Mouse (Mus musculus) embryo, embryonic 10 days (tissue): ENCODE data around the gene Zbtb17.
A peak's percentile ranks its signal among the peaks of the same experiment; 100 is the strongest.

ENCODE experiments used
- DNase-seq: peaks from one replicate; pipeline ENCODE4 v3.0.0-alpha.2; 2015; ENCODE audit warnings: low spot score

The Zbtb17 gene

GRCm38 (mm10) chr4:141458236-141458635 is 13.8 kb downstream of the Zbtb17 start:
- DNase-seq: peak; percentile 76

- no peak for DNase-seq
These were observed 14.4 kb downstream of the Zbtb17 start for GRCm38 (mm10) chr4:141458888-141459287.

- no peak for DNase-seq
These were observed 15.3 kb downstream of the Zbtb17 start for GRCm38 (mm10) chr4:141459766-141460165.

- no peak for DNase-seq
These were observed 16.0 kb downstream of the Zbtb17 start for GRCm38 (mm10) chr4:141460481-141460880.

GRCm38 (mm10) chr4:141461088-141461487 is 16.6 kb downstream of the Zbtb17 start:
- DNase-seq: no peak

GRCm38 (mm10) chr4:141461576-141461975 is 17.1 kb downstream of the Zbtb17 start:
- DNase-seq: no peak

- DNase-seq: no peak
These were observed 19.0 kb downstream of the Zbtb17 start for GRCm38 (mm10) chr4:141463472-141463871.

GRCm38 (mm10) chr4:141464722-141465121 is 20.3 kb downstream of the Zbtb17 start:
- no peak for DNase-seq

- no peak for DNase-seq
These were observed 21.2 kb downstream of the Zbtb17 start for GRCm38 (mm10) chr4:141465512-141466288.

GRCm38 (mm10) chr4:141466289-141466795 is 21.9 kb downstream of the Zbtb17 start:
- no peak for DNase-seq

- no peak for DNase-seq
These were observed 22.6 kb downstream of the Zbtb17 start for GRCm38 (mm10) chr4:141466844-141467580.

GRCm38 (mm10) chr4:141467581-141467927 is 23.1 kb downstream of the Zbtb17 start:
- no peak for DNase-seq

- no peak for DNase-seq
These were observed 24.1 kb downstream of the Zbtb17 start for GRCm38 (mm10) chr4:141468576-141468975.

GRCm38 (mm10) chr4:141469343-141469742 is 24.9 kb downstream of the Zbtb17 start:
- no peak for DNase-seq

GRCm38 (mm10) chr4:141471491-141471890 is 27.0 kb downstream of the Zbtb17 start:
- DNase-seq: no peak

- no peak for DNase-seq
These were observed 28.3 kb downstream of the Zbtb17 start for GRCm38 (mm10) chr4:141472641-141473321.

GRCm38 (mm10) chr4:141474431-141474830 is 30.0 kb downstream of the Zbtb17 start:
- DNase-seq: no peak

- DNase-seq: no peak
These were observed 33.2 kb downstream of the Zbtb17 start for GRCm38 (mm10) chr4:141477681-141478102.

GRCm38 (mm10) chr4:141478225-141478624 is 33.8 kb downstream of the Zbtb17 start:
- no peak for DNase-seq

GRCm38 (mm10) chr4:141478794-141479193 is 34.3 kb downstream of the Zbtb17 start:
- no peak for DNase-seq

- DNase-seq: no peak
These were observed 35.0 kb downstream of the Zbtb17 start for GRCm38 (mm10) chr4:141479411-141479810.

GRCm38 (mm10) chr4:141484071-141484470 is 39.6 kb downstream of the Zbtb17 start:
- DNase-seq: no peak

- no peak for DNase-seq
These were observed 43.1 kb downstream of the Zbtb17 start for GRCm38 (mm10) chr4:141487581-141487980.
